Mouse (Mus musculus): ENCODE results near the gene Arfgef2. TPM values are rescaled to one million over a fixed set of nuclear protein-coding genes. Genes with fewer than 3 reads are reported as not detected.

The Arfgef2 gene
- total and polyA plus RNA-seq, 3 experiments, result 12.5 to 50.4 (median 45.4) TPM

DNA sequence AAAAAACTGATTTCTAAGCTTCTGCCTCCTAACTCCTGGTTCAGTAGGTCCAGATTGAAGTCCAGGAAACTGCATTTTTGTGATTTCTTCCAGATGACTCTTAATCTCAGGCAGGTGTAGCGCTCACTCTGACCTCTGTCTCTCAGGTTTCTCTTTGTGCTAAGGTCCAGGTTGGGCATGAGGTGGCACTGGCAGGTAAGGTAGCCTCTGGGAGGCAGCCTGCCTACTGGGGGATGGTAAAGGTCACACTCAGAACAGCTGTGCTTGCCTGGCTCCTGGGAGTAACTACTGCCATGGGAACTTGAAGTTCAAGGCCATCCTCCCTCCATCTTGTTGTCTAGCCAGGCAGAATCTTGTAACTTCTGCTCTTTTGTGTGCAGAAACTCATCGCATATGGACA is 28.7 kb downstream of the Arfgef2 start:
- Histone ChIP-seq H3K4me3 (no peak overlapping the region), H3K27me3 (ENCODE audit: control insufficient read depth, insufficient read depth, low read length) (no peaks in the 10 kb centered on the region), H3K36me3 (ENCODE audit: control insufficient read depth, insufficient read depth, low read length) (no peaks in the 10 kb centered on the region), H3K79me2 (replicated peaks; ENCODE audit: control insufficient read depth, insufficient read depth, low read length) (no peaks in the 10 kb centered on the region), H3K9ac (ENCODE audit: low read depth, low read length) (no peak overlapping the region), H3K4me1 (ENCODE audit: control insufficient read depth, insufficient read depth, low read length) (no peaks in the 10 kb centered on the region), H3K27ac (no peak overlapping the region)
- DNase-seq, result no peak
- no peak for TF ChIP-seq POLR2A (IDR thresholded peaks at IDR 0.05; ENCODE audit: insufficient read depth, low read depth, low read length)
- no peak for TF ChIP-seq CTCF (IDR thresholded peaks at IDR 0.05)
- TF ChIP-seq EP300 (IDR thresholded peaks at IDR 0.05; ENCODE audit: insufficient read depth, low read depth, low read length), result no peak
- WGBS, result 96% methylated on average over 2 of the region's 2 CpGs
- intact Hi-C loops (cut with DNase I), result no loop called here

DNA sequence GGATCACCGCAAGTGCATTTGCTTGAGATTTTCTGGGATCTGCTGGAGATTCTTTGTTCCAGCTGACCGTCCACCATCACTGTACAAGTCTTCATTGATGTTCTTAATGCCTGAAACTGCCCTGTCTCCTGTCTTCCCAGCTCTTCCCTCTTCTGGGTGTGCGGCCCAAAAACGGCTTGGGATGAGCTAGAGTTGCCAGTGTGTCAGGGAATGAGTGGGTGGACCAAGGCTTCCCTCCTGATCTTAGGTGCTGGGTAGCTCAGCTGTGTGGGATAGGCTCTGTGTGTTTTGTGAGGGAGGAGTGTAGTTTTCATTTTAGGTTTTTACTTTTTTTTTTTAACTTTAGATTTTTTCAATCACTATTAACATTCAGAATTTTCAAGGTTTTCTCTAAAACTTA is 29.4 kb downstream of the Arfgef2 start:
- DNase-seq, result no peak
- 91% methylated on average over 4 of the region's 4 CpGs for whole genome bisulfite sequencing
- Histone ChIP-seq H3K27ac (no peak overlapping the region), H3K36me3 (ENCODE audit: control insufficient read depth, insufficient read depth, low read length) (no peaks in the 10 kb centered on the region), H3K4me1 (ENCODE audit: control insufficient read depth, insufficient read depth, low read length) (no peaks in the 10 kb centered on the region), H3K4me3 (no peak overlapping the region), H3K9ac (ENCODE audit: low read depth, low read length) (no peak overlapping the region), H3K27me3 (ENCODE audit: control insufficient read depth, insufficient read depth, low read length) (no peaks in the 10 kb centered on the region), H3K79me2 (replicated peaks; ENCODE audit: control insufficient read depth, insufficient read depth, low read length) (no peaks in the 10 kb centered on the region)
- intact Hi-C loops (cut with DNase I), result no loop called here
- TF ChIP-seq CTCF (IDR thresholded peaks at IDR 0.05), result no peak
- no peak for TF ChIP-seq POLR2A (IDR thresholded peaks at IDR 0.05; ENCODE audit: insufficient read depth, low read depth, low read length)
- no peak for TF ChIP-seq EP300 (IDR thresholded peaks at IDR 0.05; ENCODE audit: insufficient read depth, low read depth, low read length)

DNA sequence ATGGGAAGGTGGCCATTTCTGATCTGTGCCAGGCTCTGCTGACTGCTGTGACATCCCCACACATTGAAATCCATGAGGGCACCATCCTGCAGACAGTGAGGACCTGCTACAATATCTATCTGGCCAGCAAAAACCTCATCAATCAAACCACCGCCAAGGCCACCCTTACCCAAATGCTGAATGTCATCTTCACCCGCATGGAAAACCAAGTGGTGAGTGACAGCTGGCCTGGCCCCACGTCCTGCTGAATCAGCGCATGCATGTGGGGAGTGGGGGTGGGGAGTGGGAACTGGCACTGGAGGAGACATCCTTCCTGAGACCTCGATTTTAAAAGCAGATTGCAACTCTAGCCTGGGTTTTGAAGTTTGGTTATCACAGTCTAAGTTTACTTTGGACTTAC is 30.2 kb downstream of the Arfgef2 start:
- Histone ChIP-seq H3K4me1 (ENCODE audit: control insufficient read depth, insufficient read depth, low read length) (no peaks in the 10 kb centered on the region), H3K27me3 (ENCODE audit: control insufficient read depth, insufficient read depth, low read length) (no peaks in the 10 kb centered on the region), H3K27ac (no peak overlapping the region), H3K9ac (ENCODE audit: low read depth, low read length) (no peak overlapping the region), H3K79me2 (replicated peaks; ENCODE audit: control insufficient read depth, insufficient read depth, low read length) (no peaks in the 10 kb centered on the region), H3K36me3 (ENCODE audit: control insufficient read depth, insufficient read depth, low read length) (no peaks in the 10 kb centered on the region), H3K4me3 (no peak overlapping the region)
- 64% methylated on average over 5 of the region's 5 CpGs for WGBS
- no peak for DNase-seq
- intact Hi-C loops (cut with DNase I), result no loop called here
- TF ChIP-seq EP300 (IDR thresholded peaks at IDR 0.05; ENCODE audit: insufficient read depth, low read depth, low read length) (no peak), CTCF (IDR thresholded peaks at IDR 0.05) (no peak), POLR2A (IDR thresholded peaks at IDR 0.05; ENCODE audit: insufficient read depth, low read depth, low read length) (no peak)

DNA sequence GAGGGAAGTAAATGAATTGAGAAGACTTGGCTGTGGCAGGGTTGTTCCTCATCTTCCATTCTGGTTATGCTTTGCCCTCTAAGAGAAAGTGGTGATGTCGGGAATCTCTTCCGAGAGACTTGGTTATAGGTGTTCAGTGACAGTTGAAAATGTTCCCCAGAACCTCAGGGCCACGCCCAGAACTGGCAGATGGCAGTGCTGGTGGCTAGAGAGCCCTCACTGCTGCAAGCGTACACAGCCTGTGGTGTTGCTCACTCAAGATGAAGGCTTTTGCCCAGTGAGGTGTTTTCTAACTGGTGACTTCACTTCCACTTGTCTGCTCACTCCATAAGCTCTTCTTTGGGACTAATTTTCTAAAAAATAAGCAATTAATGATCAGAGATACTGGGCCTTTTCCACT is 36.4 kb downstream of the Arfgef2 start:
- H3K27ac ChIP-seq, result no peak overlapping the region
- no peaks in the 10 kb centered on the region for H3K4me1 ChIP-seq (ENCODE audit: control insufficient read depth, insufficient read depth, low read length)
- no peak overlapping the region for H3K4me3 ChIP-seq
- DNase-seq, result no peak
- no peaks in the 10 kb centered on the region for H3K79me2 ChIP-seq (replicated peaks; ENCODE audit: control insufficient read depth, insufficient read depth, low read length)
- no peak overlapping the region for H3K9ac ChIP-seq (ENCODE audit: low read depth, low read length)
- no peaks in the 10 kb centered on the region for H3K36me3 ChIP-seq (ENCODE audit: control insufficient read depth, insufficient read depth, low read length)
- TF ChIP-seq CTCF (IDR thresholded peaks at IDR 0.05), result no peak
- TF ChIP-seq POLR2A (IDR thresholded peaks at IDR 0.05; ENCODE audit: insufficient read depth, low read depth, low read length), result no peak
- no peak for TF ChIP-seq EP300 (IDR thresholded peaks at IDR 0.05; ENCODE audit: insufficient read depth, low read depth, low read length)
- intact Hi-C loops (cut with DNase I), result no loop called here
- no peaks in the 10 kb centered on the region for H3K27me3 ChIP-seq (ENCODE audit: control insufficient read depth, insufficient read depth, low read length)
- WGBS, result 91% methylated on average over 4 of the region's 4 CpGs

DNA sequence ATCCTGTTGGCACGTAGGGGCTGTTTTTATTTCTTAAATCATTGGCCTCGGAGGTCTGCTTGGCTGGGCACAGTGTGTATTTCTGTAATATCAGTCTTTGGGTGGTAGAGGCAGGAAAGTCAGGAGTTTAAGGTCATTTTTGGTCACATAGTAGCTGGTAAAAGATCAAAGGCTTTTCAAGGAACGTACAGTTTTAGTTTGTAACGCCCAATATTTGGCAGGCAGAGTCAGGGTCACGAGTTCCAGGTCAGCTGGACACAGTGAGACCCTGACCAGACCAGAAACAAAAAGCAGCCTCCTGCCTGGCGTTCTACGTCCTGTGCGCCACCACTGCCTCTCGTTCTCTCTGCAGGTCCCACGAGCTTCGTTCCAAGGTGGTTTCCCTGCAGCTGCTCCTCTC is 45.3 kb downstream of the Arfgef2 start:
- H3K36me3 ChIP-seq (ENCODE audit: control insufficient read depth, insufficient read depth, low read length), result no peaks in the 10 kb centered on the region
- intact Hi-C loops (cut with DNase I), result no loop called here

DNA sequence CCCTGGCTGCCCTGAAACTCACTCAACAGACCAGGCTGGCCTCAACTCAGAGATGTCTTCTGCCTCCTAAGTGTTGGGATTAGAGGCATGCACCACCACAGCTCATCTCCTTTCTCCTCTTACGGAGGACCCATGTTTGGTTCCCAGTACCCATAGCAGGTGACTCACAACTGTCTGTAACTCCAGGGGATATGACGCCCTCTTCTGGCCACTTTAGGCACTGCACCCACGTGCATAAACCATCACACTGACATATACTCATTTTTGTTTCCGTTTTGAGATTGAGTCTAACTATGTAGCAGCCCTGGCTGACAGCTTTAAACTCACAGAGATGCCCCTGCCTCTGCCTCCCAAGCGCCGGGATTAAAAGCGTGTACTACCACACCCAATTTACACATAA is 46.9 kb downstream of the Arfgef2 start:
- no peak overlapping the region for H3K4me3 ChIP-seq
- WGBS, result 96% methylated on average over 7 of the region's 7 CpGs
- H3K36me3 ChIP-seq (ENCODE audit: control insufficient read depth, insufficient read depth, low read length), result no peaks in the 10 kb centered on the region
- intact Hi-C loops (cut with DNase I), result no loop called here
- no peaks in the 10 kb centered on the region for H3K79me2 ChIP-seq (replicated peaks; ENCODE audit: control insufficient read depth, insufficient read depth, low read length)
- DNase-seq, result no peak
- TF ChIP-seq POLR2A (IDR thresholded peaks at IDR 0.05; ENCODE audit: insufficient read depth, low read depth, low read length) (no peak), CTCF (IDR thresholded peaks at IDR 0.05) (peak; percentile 55), EP300 (IDR thresholded peaks at IDR 0.05; ENCODE audit: insufficient read depth, low read depth, low read length) (no peak)
- H3K27ac ChIP-seq, result no peak overlapping the region
- no peaks in the 10 kb centered on the region for H3K4me1 ChIP-seq (ENCODE audit: control insufficient read depth, insufficient read depth, low read length)
- no peak overlapping the region for H3K9ac ChIP-seq (ENCODE audit: low read depth, low read length)
- H3K27me3 ChIP-seq (ENCODE audit: control insufficient read depth, insufficient read depth, low read length), result no peaks in the 10 kb centered on the region

More for the DNA sequence above, 45.3 kb downstream of the Arfgef2 start:
- WGBS, result 90% methylated on average over 11 of the region's 11 CpGs
- H3K27me3 ChIP-seq (ENCODE audit: control insufficient read depth, insufficient read depth, low read length), result no peaks in the 10 kb centered on the region
- H3K4me3 ChIP-seq, result no peak overlapping the region
- no peaks in the 10 kb centered on the region for H3K4me1 ChIP-seq (ENCODE audit: control insufficient read depth, insufficient read depth, low read length)
- H3K27ac ChIP-seq, result no peak overlapping the region
- no peak overlapping the region for H3K9ac ChIP-seq (ENCODE audit: low read depth, low read length)
- no peak for TF ChIP-seq POLR2A (IDR thresholded peaks at IDR 0.05; ENCODE audit: insufficient read depth, low read depth, low read length)
- no peak for TF ChIP-seq EP300 (IDR thresholded peaks at IDR 0.05; ENCODE audit: insufficient read depth, low read depth, low read length)
- TF ChIP-seq CTCF (IDR thresholded peaks at IDR 0.05), result no peak
- DNase-seq, result no peak
- H3K79me2 ChIP-seq (replicated peaks; ENCODE audit: control insufficient read depth, insufficient read depth, low read length), result no peaks in the 10 kb centered on the region

Data from heart, adult 2 months (tissue).